ENCODE assay signal across 9 mouse cellular contexts in genomic region chr16:77444006-77444405, GRCm38 (mm10).
DNase-seq lines count a peak whose midpoint lies in the region; ATAC-seq lines count a peak whose summit lies in the region.
"Had no signal": no experiment of that assay in that cellular context is flagged by ENCODE, and none has a peak within 500 bp of the region (broad histone marks: within the 10 kb centered on the region; RNA-seq: fewer than 3 reads in every experiment).

No protein-coding gene starts in this region.

- ATAC-seq in common myeloid progenitor, adult 5-6 weeks (replicated peaks; ENCODE audit: low read depth, poor library complexity, severe bottlenecking) = peak; percentile 100
- ATAC-seq in midbrain, embryonic 13.5 days = peak; percentile 69

- H3K27me3 ChIP-seq in midbrain, embryonic 13.5 days = no peaks in the 10 kb centered on the region

- H3K27ac ChIP-seq in midbrain, embryonic 13.5 days = peak overlapping the region; percentile 56; the same call in 1 of the 2 replicates
- H3K27ac ChIP-seq: macrophage had no signal

- H3K4me1 ChIP-seq in midbrain, embryonic 13.5 days (replicated peaks) = peaks cover 36% of the 10 kb centered on the region

- intact Hi-C loops in heart, postnatal 14 days (cut with DNase I) = loop anchor here (2.0 to 5.0 kb wide), 5 partner anchors 117 to 713 kb away; no protein-coding TSS in a partner anchor

- H3K36me3 ChIP-seq in midbrain, embryonic 13.5 days = no peaks in the 10 kb centered on the region

- H3K9me3 ChIP-seq in midbrain, embryonic 13.5 days = no peaks in the 10 kb centered on the region

- peak; percentile 76 for DNase-seq in heart, adult 8-10 months (ENCODE audit: low spot score)
- DNase-seq in heart, adult 11 months = no peak
- DNase-seq in MEL-GATA-1-ER (ENCODE audit: extremely low read depth, low read depth) = peak; percentile 43
- DNase-seq in heart, postnatal 14 days = peak; percentile 4 to 30
- DNase-seq in kidney, postnatal 14 days = peak; percentile 64
- DNase-seq in gastrocnemius, postnatal 10 days = no peak

- no peak overlapping the region for H3K9ac ChIP-seq in midbrain, embryonic 13.5 days (replicated peaks)

- 24% methylated on average over 4 of the region's 4 CpGs for WGBS in midbrain, embryonic 13.5 days

- no peak overlapping the region for H3K4me3 ChIP-seq in midbrain, embryonic 13.5 days (replicated peaks)

- H3K4me2 ChIP-seq in midbrain, embryonic 13.5 days (replicated peaks) = no peak overlapping the region

Comparison
In these comparisons a context has a peak if more than half of its experiments do, and no peak if none do; other contexts are left out.
1. DNase-seq: peak in heart, adult 8-10 months (single experiment), MEL-GATA-1-ER (single experiment), heart, postnatal 14 days (2 of 2) and kidney, postnatal 14 days (single experiment); none in heart, adult 11 months (single experiment) and gastrocnemius, postnatal 10 days (single experiment).